Mouse (Mus musculus): ENCODE measurements around the gene Eif2b3. TPM values are rescaled to one million over a fixed set of nuclear protein-coding genes. Genes with fewer than 3 reads are reported as not detected.
A peak's percentile ranks its signal among the peaks of the same experiment; 100 is the strongest.

The Eif2b3 gene
- polyA plus RNA-seq, 1 experiment from 2014 or later: 53.0 TPM

- H3K27ac ChIP-seq (ENCODE audit: low read depth, low read length): no peak overlapping the region
- ATAC-seq (ENCODE audit: low FRiP score): no peak
- 90% methylated on average over 5 of the region's 5 CpGs for WGBS
- no peaks in the 10 kb centered on the region for H3K27me3 ChIP-seq (ENCODE audit: control insufficient read depth, insufficient read depth, low read length)
- no peak overlapping the region for H3K9ac ChIP-seq (ENCODE audit: low read depth, low read length)
- H3K4me1 ChIP-seq (replicated peaks; ENCODE audit: control insufficient read depth, insufficient read depth, low read length): no peaks in the 10 kb centered on the region
- no peak overlapping the region for H3K4me2 ChIP-seq (replicated peaks; ENCODE audit: low read depth, low read length)
- H3K36me3 ChIP-seq (ENCODE audit: control insufficient read depth, insufficient read depth, low read length): no peaks in the 10 kb centered on the region
- no peaks in the 10 kb centered on the region for H3K9me3 ChIP-seq (ENCODE audit: control insufficient read depth, low read length)
- DNase-seq (ENCODE audit: low spot score): no peak
- H3K4me3 ChIP-seq (ENCODE audit: low read depth, low read length): no peak overlapping the region
These were observed 9.0 kb upstream of the Eif2b3 start for GRCm38 (mm10) chr4:117010231-117010630.

- WGBS: 83% methylated on average over 6 of the region's 6 CpGs
- H3K36me3 ChIP-seq (ENCODE audit: control insufficient read depth, insufficient read depth, low read length): no peaks in the 10 kb centered on the region
These were observed 5.6 kb upstream of the Eif2b3 start for GRCm38 (mm10) chr4:117013596-117013995.

GRCm38 (mm10) chr4:117014901-117015415 lies 4.2 kb upstream of the Eif2b3 start:
- no peaks in the 10 kb centered on the region for H3K27me3 ChIP-seq (ENCODE audit: control insufficient read depth, insufficient read depth, low read length)
- H3K36me3 ChIP-seq (ENCODE audit: control insufficient read depth, insufficient read depth, low read length): no peaks in the 10 kb centered on the region
- H3K4me3 ChIP-seq (ENCODE audit: low read depth, low read length): no peak overlapping the region
- no peak for DNase-seq (ENCODE audit: low spot score)
- 66% methylated on average over 4 of the region's 4 CpGs for WGBS
- no peaks in the 10 kb centered on the region for H3K9me3 ChIP-seq (ENCODE audit: control insufficient read depth, low read length)
- ATAC-seq (ENCODE audit: low FRiP score): no peak
- H3K4me1 ChIP-seq (replicated peaks; ENCODE audit: control insufficient read depth, insufficient read depth, low read length): no peaks in the 10 kb centered on the region
- H3K4me2 ChIP-seq (replicated peaks; ENCODE audit: low read depth, low read length): no peak overlapping the region
- no peak overlapping the region for H3K9ac ChIP-seq (ENCODE audit: low read depth, low read length)
- H3K27ac ChIP-seq (ENCODE audit: low read depth, low read length): no peak overlapping the region

More at GRCm38 (mm10) chr4:117013596-117013995, 5.6 kb upstream of the Eif2b3 start:
- Histone ChIP-seq H3K4me3 (ENCODE audit: low read depth, low read length) (no peak overlapping the region), H3K4me1 (replicated peaks; ENCODE audit: control insufficient read depth, insufficient read depth, low read length) (no peaks in the 10 kb centered on the region), H3K4me2 (replicated peaks; ENCODE audit: low read depth, low read length) (no peak overlapping the region), H3K9ac (ENCODE audit: low read depth, low read length) (no peak overlapping the region), H3K9me3 (ENCODE audit: control insufficient read depth, low read length) (no peaks in the 10 kb centered on the region), H3K27me3 (ENCODE audit: control insufficient read depth, insufficient read depth, low read length) (no peaks in the 10 kb centered on the region), H3K27ac (ENCODE audit: low read depth, low read length) (no peak overlapping the region)
- ATAC-seq (ENCODE audit: low FRiP score) (no peak), DNase-seq (ENCODE audit: low spot score) (no peak)

- no peaks in the 10 kb centered on the region for H3K4me1 ChIP-seq (replicated peaks; ENCODE audit: control insufficient read depth, insufficient read depth, low read length)
- ATAC-seq (ENCODE audit: low FRiP score) (no peak), DNase-seq (ENCODE audit: low spot score) (no peak)
- no peaks in the 10 kb centered on the region for H3K36me3 ChIP-seq (ENCODE audit: control insufficient read depth, insufficient read depth, low read length)
- H3K27me3 ChIP-seq (ENCODE audit: control insufficient read depth, insufficient read depth, low read length): no peaks in the 10 kb centered on the region
- H3K4me3 ChIP-seq (ENCODE audit: low read depth, low read length): no peak overlapping the region
- H3K9me3 ChIP-seq (ENCODE audit: control insufficient read depth, low read length): no peaks in the 10 kb centered on the region
- no peak overlapping the region for H3K27ac ChIP-seq (ENCODE audit: low read depth, low read length)
- no peak overlapping the region for H3K9ac ChIP-seq (ENCODE audit: low read depth, low read length)
- 89% methylated on average over 2 of the region's 2 CpGs for WGBS
- no peak overlapping the region for H3K4me2 ChIP-seq (replicated peaks; ENCODE audit: low read depth, low read length)
These were observed 1.5 kb upstream of the Eif2b3 start for GRCm38 (mm10) chr4:117017738-117018137.

GRCm38 (mm10) chr4:117018327-117018726 lies 875 bp upstream of the Eif2b3 start:
- H3K4me2 ChIP-seq (replicated peaks; ENCODE audit: low read depth, low read length): no peak overlapping the region
- DNase-seq (ENCODE audit: low spot score) (no peak), ATAC-seq (ENCODE audit: low FRiP score) (no peak)
- no peak overlapping the region for H3K27ac ChIP-seq (ENCODE audit: low read depth, low read length)
- H3K4me3 ChIP-seq (ENCODE audit: low read depth, low read length): no peak overlapping the region
- H3K4me1 ChIP-seq (replicated peaks; ENCODE audit: control insufficient read depth, insufficient read depth, low read length): no peaks in the 10 kb centered on the region
- H3K27me3 ChIP-seq (ENCODE audit: control insufficient read depth, insufficient read depth, low read length): no peaks in the 10 kb centered on the region
- no peak overlapping the region for H3K9ac ChIP-seq (ENCODE audit: low read depth, low read length)
- 82% methylated on average over 7 of the region's 7 CpGs for WGBS
- no peaks in the 10 kb centered on the region for H3K36me3 ChIP-seq (ENCODE audit: control insufficient read depth, insufficient read depth, low read length)
- no peaks in the 10 kb centered on the region for H3K9me3 ChIP-seq (ENCODE audit: control insufficient read depth, low read length)

GRCm38 (mm10) chr4:117023469-117023868 lies 4.3 kb downstream of the Eif2b3 start:
- Histone ChIP-seq H3K27me3 (ENCODE audit: control insufficient read depth, insufficient read depth, low read length) (no peaks in the 10 kb centered on the region), H3K4me1 (replicated peaks; ENCODE audit: control insufficient read depth, insufficient read depth, low read length) (no peaks in the 10 kb centered on the region), H3K9me3 (ENCODE audit: control insufficient read depth, low read length) (no peaks in the 10 kb centered on the region), H3K4me2 (replicated peaks; ENCODE audit: low read depth, low read length) (no peak overlapping the region), H3K36me3 (ENCODE audit: control insufficient read depth, insufficient read depth, low read length) (no peaks in the 10 kb centered on the region), H3K27ac (ENCODE audit: low read depth, low read length) (no peak overlapping the region), H3K4me3 (ENCODE audit: low read depth, low read length) (no peak overlapping the region), H3K9ac (ENCODE audit: low read depth, low read length) (no peak overlapping the region)
- DNase-seq (ENCODE audit: low spot score) (no peak), ATAC-seq (ENCODE audit: low FRiP score) (no peak)
- 95% methylated on average over 4 of the region's 4 CpGs for WGBS

- WGBS: 86% methylated on average over 1 of the region's 1 CpGs
- H3K36me3 ChIP-seq (ENCODE audit: control insufficient read depth, insufficient read depth, low read length): no peaks in the 10 kb centered on the region
- no peak for ATAC-seq (ENCODE audit: low FRiP score)
These were observed 11.9 kb downstream of the Eif2b3 start for GRCm38 (mm10) chr4:117031105-117031504.

GRCm38 (mm10) chr4:117039925-117040687 lies 20.9 kb downstream of the Eif2b3 start:
- H3K9me3 ChIP-seq (ENCODE audit: control insufficient read depth, low read length): no peaks in the 10 kb centered on the region
- 41% methylated on average over 9 of the region's 9 CpGs for WGBS

More at GRCm38 (mm10) chr4:117031105-117031504, 11.9 kb downstream of the Eif2b3 start:
- Histone ChIP-seq H3K4me3 (ENCODE audit: low read depth, low read length) (no peak overlapping the region), H3K4me1 (replicated peaks; ENCODE audit: control insufficient read depth, insufficient read depth, low read length) (no peaks in the 10 kb centered on the region), H3K9me3 (ENCODE audit: control insufficient read depth, low read length) (no peaks in the 10 kb centered on the region), H3K27me3 (ENCODE audit: control insufficient read depth, insufficient read depth, low read length) (no peaks in the 10 kb centered on the region), H3K27ac (ENCODE audit: low read depth, low read length) (no peak overlapping the region), H3K9ac (ENCODE audit: low read depth, low read length) (no peak overlapping the region), H3K4me2 (replicated peaks; ENCODE audit: low read depth, low read length) (no peak overlapping the region)
- no peak for DNase-seq (ENCODE audit: low spot score)

GRCm38 (mm10) chr4:117040791-117041190 lies 21.6 kb downstream of the Eif2b3 start:
- H3K4me1 ChIP-seq (replicated peaks; ENCODE audit: control insufficient read depth, insufficient read depth, low read length): no peaks in the 10 kb centered on the region
- WGBS: 62% methylated on average over 1 of the region's 1 CpGs
- no peak overlapping the region for H3K9ac ChIP-seq (ENCODE audit: low read depth, low read length)
- no peak overlapping the region for H3K4me2 ChIP-seq (replicated peaks; ENCODE audit: low read depth, low read length)
- ATAC-seq (ENCODE audit: low FRiP score) (no peak), DNase-seq (ENCODE audit: low spot score) (no peak)
- H3K27ac ChIP-seq (ENCODE audit: low read depth, low read length): no peak overlapping the region; the same call in none of the 2 replicates
- H3K4me3 ChIP-seq (ENCODE audit: low read depth, low read length): no peak overlapping the region
- no peaks in the 10 kb centered on the region for H3K9me3 ChIP-seq (ENCODE audit: control insufficient read depth, low read length)
- H3K27me3 ChIP-seq (ENCODE audit: control insufficient read depth, insufficient read depth, low read length): no peaks in the 10 kb centered on the region
- H3K36me3 ChIP-seq (ENCODE audit: control insufficient read depth, insufficient read depth, low read length): no peaks in the 10 kb centered on the region

More at GRCm38 (mm10) chr4:117039925-117040687, 20.9 kb downstream of the Eif2b3 start:
- H3K4me3 ChIP-seq (ENCODE audit: low read depth, low read length): no peak overlapping the region
- H3K9ac ChIP-seq (ENCODE audit: low read depth, low read length): no peak overlapping the region
- peak overlapping the region; percentile 18 for H3K27ac ChIP-seq (ENCODE audit: low read depth, low read length)
- H3K4me2 ChIP-seq (replicated peaks; ENCODE audit: low read depth, low read length): no peak overlapping the region
- H3K27me3 ChIP-seq (ENCODE audit: control insufficient read depth, insufficient read depth, low read length): no peaks in the 10 kb centered on the region
- no peak for ATAC-seq (ENCODE audit: low FRiP score)
- H3K4me1 ChIP-seq (replicated peaks; ENCODE audit: control insufficient read depth, insufficient read depth, low read length): no peaks in the 10 kb centered on the region
- H3K36me3 ChIP-seq (ENCODE audit: control insufficient read depth, insufficient read depth, low read length): no peaks in the 10 kb centered on the region
- DNase-seq (ENCODE audit: low spot score): peak; percentile 48
